Mouse (Mus musculus): ENCODE measurements at regions not wholly inside any gene's neighbourhood (a gene's known extent, or its start where the extent isn't known, plus 50 kb on each side); places are given as distances from the start of the nearest gene placed in this dataset.

DNA sequence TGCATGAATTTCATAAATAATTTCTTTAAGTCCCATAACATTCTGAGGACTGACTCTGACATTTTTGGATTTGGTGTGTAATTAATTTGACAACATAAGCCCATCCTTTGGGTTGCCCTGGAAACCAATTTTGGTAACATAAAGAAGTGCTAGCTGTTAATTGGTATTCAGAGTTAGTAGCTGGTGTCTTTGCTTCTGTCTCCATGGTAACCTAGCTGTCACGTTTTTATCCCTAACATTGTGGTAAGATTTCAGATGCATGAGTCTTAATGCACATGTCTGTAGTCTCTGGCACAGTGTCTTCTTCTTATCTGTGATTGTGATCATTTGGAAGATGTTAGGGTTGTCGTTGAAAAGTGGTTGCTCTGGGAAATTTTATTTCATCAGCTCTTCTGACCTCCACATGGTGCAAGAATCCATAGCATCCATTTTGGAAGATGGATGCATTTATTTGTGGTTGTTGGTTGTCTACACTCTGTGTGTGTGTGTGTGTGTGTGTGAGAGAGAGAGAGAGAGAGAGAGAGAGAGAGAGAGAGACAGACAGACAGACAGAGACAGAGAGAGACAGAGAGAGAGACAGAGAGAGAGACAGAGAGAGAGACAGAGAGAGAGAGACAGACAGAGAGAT is 255.1 kb downstream of the Plk2 start:
- no peak overlapping the region for H3K4me2 ChIP-seq (ENCODE audit: low read depth, severe bottlenecking)
- 62% methylated on average over 2 of the region's 2 CpGs for WGBS
- DNase-seq (ENCODE audit: low spot score), result no peak
- H3K4me1 ChIP-seq (ENCODE audit: control insufficient read depth, insufficient read depth, low read length), result no peaks in the 10 kb centered on the region
- no peaks in the 10 kb centered on the region for H3K9me3 ChIP-seq (ENCODE audit: control insufficient read depth, low read length)
- no peaks in the 10 kb centered on the region for H3K36me3 ChIP-seq (ENCODE audit: control insufficient read depth, insufficient read depth, low read length)
- no peak for ATAC-seq (ENCODE audit: insufficient number of reproducible peaks, low FRiP score, low TSS enrichment, low read depth)
- no peaks in the 10 kb centered on the region for H3K27me3 ChIP-seq (ENCODE audit: control insufficient read depth, insufficient read depth, low read length)
- no peak overlapping the region for H3K27ac ChIP-seq (replicated peaks; ENCODE audit: low read depth, low read length)
- no peak overlapping the region for H3K4me3 ChIP-seq (ENCODE audit: low read depth, low read length)
- no peak overlapping the region for H3K9ac ChIP-seq (ENCODE audit: low read length)

DNA sequence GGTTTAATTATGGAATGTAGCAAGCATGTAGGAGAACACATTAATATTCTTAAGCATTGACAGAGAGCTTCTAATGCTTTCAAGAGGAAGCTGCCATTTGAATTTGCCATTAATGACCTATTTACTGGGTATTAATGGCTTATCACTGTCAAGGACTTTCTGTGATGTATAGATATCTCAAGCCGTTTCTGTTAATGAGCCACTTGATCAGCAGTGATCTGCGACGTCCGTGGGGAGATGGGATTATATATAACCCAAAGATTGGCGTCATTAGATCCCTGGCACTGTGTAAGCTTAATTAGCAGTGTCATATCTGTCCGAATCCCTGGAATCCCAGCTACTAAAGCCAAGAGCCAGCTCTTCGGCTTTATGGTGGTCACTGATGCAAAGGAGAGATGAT is 257.4 kb downstream of the Plk2 start:
- DNase-seq (ENCODE audit: low spot score), result no peak
- no peak overlapping the region for H3K27ac ChIP-seq (replicated peaks; ENCODE audit: low read depth, low read length)
- H3K9ac ChIP-seq (ENCODE audit: low read length), result no peak overlapping the region
- H3K4me2 ChIP-seq (ENCODE audit: low read depth, severe bottlenecking), result no peak overlapping the region
- 72% methylated on average over 7 of the region's 7 CpGs for WGBS
- no peaks in the 10 kb centered on the region for H3K27me3 ChIP-seq (ENCODE audit: control insufficient read depth, insufficient read depth, low read length)
- H3K9me3 ChIP-seq (ENCODE audit: control insufficient read depth, low read length), result no peaks in the 10 kb centered on the region
- no peak overlapping the region for H3K4me3 ChIP-seq (ENCODE audit: low read depth, low read length)
- no peak for ATAC-seq (ENCODE audit: insufficient number of reproducible peaks, low FRiP score, low TSS enrichment, low read depth)
- H3K36me3 ChIP-seq (ENCODE audit: control insufficient read depth, insufficient read depth, low read length), result no peaks in the 10 kb centered on the region
- no peaks in the 10 kb centered on the region for H3K4me1 ChIP-seq (ENCODE audit: control insufficient read depth, insufficient read depth, low read length)

DNA sequence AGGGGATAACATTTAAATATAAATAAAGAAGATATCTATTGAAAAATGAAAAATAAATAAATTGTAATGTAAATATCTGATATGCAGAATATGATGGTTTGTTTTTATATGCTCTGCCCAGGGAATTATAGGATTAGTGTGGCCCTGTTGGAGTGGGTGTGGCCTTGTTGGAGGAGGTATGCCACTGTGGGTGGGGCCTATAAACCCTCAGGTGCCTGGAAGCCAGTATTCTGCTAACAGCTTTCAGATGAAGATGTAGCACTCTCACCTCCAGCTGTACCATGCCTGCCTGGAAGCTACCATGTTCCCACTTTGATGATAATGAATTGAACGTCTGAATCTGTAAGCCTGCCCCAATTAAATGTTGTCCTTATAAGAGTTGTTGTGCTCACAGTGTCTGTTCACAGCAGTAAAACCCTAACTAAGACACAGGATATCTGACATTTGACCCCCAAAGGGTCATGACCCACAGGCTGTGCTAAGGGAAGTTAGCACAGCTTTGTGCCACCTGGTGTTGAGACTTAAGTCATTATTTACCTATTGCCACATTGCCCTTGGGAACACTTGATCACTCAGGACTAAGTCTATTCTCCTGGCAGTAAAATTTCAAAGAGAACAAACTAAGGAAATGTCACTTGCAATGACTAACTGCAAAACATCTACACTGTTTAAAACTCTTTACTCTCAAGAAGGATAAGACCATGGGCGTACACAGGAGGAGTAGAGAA is 270.4 kb downstream of the Plk2 start:
- DNase-seq (ENCODE audit: low spot score) (peak; percentile 56), ATAC-seq (ENCODE audit: insufficient number of reproducible peaks, low FRiP score, low TSS enrichment, low read depth) (peak; percentile 65; the same call in 1 of the 2 replicates)
- no peak overlapping the region for H3K4me3 ChIP-seq (ENCODE audit: low read depth, low read length)
- H3K27ac ChIP-seq (replicated peaks; ENCODE audit: low read depth, low read length), result no peak overlapping the region
- H3K4me2 ChIP-seq (ENCODE audit: low read depth, severe bottlenecking), result no peak overlapping the region
- H3K36me3 ChIP-seq (ENCODE audit: control insufficient read depth, insufficient read depth, low read length), result no peaks in the 10 kb centered on the region
- no peaks in the 10 kb centered on the region for H3K9me3 ChIP-seq (ENCODE audit: control insufficient read depth, low read length)
- H3K4me1 ChIP-seq (ENCODE audit: control insufficient read depth, insufficient read depth, low read length), result peaks cover 21% of the 10 kb centered on the region
- no peak overlapping the region for H3K9ac ChIP-seq (ENCODE audit: low read length)
- H3K27me3 ChIP-seq (ENCODE audit: control insufficient read depth, insufficient read depth, low read length), result no peaks in the 10 kb centered on the region
- WGBS, result 6% methylated on average over 2 of the region's 2 CpGs

DNA sequence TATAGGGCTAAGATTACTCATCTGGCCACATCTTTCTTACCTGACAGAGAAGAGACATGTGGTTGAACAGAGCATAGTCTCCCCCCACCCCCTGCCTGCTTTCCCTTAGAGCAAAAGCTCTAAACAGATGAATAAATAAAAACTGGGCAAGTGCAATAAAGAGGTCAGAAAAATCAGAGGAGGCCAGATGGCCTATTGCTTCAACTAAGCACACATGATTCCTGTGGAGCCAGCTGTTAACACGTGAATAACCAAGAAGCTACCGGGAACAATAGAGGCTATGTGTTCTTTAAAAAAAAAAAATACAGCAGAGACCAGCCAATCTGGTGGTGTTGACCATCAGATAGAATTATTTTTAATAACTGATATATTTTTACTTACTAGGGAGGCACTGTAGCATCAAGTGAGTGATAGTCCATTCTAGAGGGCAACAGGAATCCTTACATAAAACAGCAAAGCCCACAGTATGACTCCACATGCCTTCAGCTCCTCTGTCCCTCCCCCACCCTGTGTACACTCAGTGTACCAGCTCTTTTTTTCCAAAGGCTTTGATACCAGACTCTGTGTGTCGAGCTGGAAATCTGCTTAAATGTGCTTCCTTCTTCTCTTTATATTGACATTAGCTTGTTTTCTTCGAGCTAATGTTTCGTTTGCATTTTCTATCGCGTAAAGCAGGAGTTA is 272.6 kb downstream of the Plk2 start:
- WGBS, result 53% methylated on average over 7 of the region's 7 CpGs
- DNase-seq (ENCODE audit: low spot score) (no peak), ATAC-seq (ENCODE audit: insufficient number of reproducible peaks, low FRiP score, low TSS enrichment, low read depth) (0 out of 2 replicates have a peak, but pooled peaks have one; percentile 47)
- Histone ChIP-seq H3K27ac (replicated peaks; ENCODE audit: low read depth, low read length) (no peak overlapping the region), H3K27me3 (ENCODE audit: control insufficient read depth, insufficient read depth, low read length) (no peaks in the 10 kb centered on the region), H3K4me3 (ENCODE audit: low read depth, low read length) (no peak overlapping the region), H3K4me2 (ENCODE audit: low read depth, severe bottlenecking) (no peak overlapping the region), H3K36me3 (ENCODE audit: control insufficient read depth, insufficient read depth, low read length) (no peaks in the 10 kb centered on the region), H3K4me1 (ENCODE audit: control insufficient read depth, insufficient read depth, low read length) (peaks cover 21% of the 10 kb centered on the region), H3K9ac (ENCODE audit: low read length) (no peak overlapping the region), H3K9me3 (ENCODE audit: control insufficient read depth, low read length) (no peaks in the 10 kb centered on the region)

DNA sequence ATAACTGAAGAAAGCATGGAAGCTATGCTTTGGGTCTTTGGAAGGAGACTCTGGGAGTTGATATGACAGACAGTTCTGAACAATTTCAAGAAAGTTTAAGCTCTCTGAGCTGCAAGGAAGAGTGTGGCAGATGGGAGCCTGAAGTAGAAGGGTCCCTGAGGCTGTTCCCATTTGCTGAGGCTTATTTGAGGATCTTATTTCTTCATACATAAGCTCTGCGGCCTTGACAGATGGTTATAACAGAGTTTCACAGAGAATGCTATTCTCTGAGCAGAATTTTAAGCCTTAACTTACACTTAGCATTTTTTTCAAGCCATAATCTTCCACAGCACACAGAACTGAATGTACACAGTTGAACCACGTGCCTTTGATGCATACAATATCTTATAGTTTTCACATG is 278.7 kb downstream of the Plk2 start:
- ATAC-seq (ENCODE audit: insufficient number of reproducible peaks, low FRiP score, low TSS enrichment, low read depth), result no peak
- no peak overlapping the region for H3K9ac ChIP-seq (ENCODE audit: low read length)
- DNase-seq (ENCODE audit: low spot score), result no peak
- WGBS, result 82% methylated on average over 2 of the region's 2 CpGs
- H3K27me3 ChIP-seq (ENCODE audit: control insufficient read depth, insufficient read depth, low read length), result no peaks in the 10 kb centered on the region
- no peak overlapping the region for H3K4me3 ChIP-seq (ENCODE audit: low read depth, low read length)
- no peak overlapping the region for H3K4me2 ChIP-seq (ENCODE audit: low read depth, severe bottlenecking)
- H3K4me1 ChIP-seq (ENCODE audit: control insufficient read depth, insufficient read depth, low read length), result no peaks in the 10 kb centered on the region
- H3K27ac ChIP-seq (replicated peaks; ENCODE audit: low read depth, low read length), result no peak overlapping the region
- no peaks in the 10 kb centered on the region for H3K36me3 ChIP-seq (ENCODE audit: control insufficient read depth, insufficient read depth, low read length)
- H3K9me3 ChIP-seq (ENCODE audit: control insufficient read depth, low read length), result no peaks in the 10 kb centered on the region

DNA sequence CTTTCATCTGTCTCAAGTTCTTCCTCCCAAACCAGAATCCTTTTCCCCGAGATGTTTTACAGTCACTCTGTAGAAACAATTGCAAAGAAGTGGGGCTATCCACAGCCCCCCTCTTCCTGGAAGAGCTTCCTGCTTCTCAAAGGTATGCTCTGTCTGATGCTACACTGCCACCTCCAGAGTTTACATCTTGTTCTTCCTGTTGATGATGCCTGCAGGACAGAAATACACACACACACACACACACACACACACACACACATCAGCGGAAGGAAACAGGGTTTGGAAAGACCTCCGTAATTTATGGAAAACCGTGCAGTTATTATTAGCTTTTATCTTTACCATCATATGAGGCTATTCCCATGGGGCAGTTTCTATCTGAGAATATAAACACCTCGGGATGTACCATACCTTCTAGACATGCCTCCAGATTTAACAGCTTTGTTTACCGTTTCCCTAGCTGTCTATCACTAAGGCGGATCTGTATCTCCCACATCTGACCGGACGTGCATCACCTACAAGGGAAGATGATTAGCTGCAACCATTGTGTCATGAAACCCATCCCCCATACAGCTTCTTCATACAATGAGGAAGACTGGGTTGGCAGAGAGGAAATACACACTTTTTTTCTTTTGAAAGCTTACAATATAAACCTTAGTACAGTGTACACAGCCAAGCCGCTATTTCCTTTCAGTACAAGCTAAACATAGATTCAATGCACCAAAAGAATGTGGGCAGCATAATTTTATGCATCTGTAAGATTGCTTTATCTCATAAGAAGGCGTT is 288.6 kb downstream of the Plk2 start:
- no peak for DNase-seq (ENCODE audit: low spot score)
- WGBS, result 83% methylated on average over 11 of the region's 11 CpGs
- Histone ChIP-seq H3K27ac (replicated peaks; ENCODE audit: low read depth, low read length) (no peak overlapping the region), H3K4me3 (ENCODE audit: low read depth, low read length) (no peak overlapping the region), H3K4me1 (ENCODE audit: control insufficient read depth, insufficient read depth, low read length) (no peaks in the 10 kb centered on the region), H3K9me3 (ENCODE audit: control insufficient read depth, low read length) (no peaks in the 10 kb centered on the region), H3K27me3 (ENCODE audit: control insufficient read depth, insufficient read depth, low read length) (no peaks in the 10 kb centered on the region), H3K9ac (ENCODE audit: low read length) (no peak overlapping the region), H3K36me3 (ENCODE audit: control insufficient read depth, insufficient read depth, low read length) (no peaks in the 10 kb centered on the region), H3K4me2 (ENCODE audit: low read depth, severe bottlenecking) (no peak overlapping the region)
- no peak for ATAC-seq (ENCODE audit: insufficient number of reproducible peaks, low FRiP score, low TSS enrichment, low read depth)

DNA sequence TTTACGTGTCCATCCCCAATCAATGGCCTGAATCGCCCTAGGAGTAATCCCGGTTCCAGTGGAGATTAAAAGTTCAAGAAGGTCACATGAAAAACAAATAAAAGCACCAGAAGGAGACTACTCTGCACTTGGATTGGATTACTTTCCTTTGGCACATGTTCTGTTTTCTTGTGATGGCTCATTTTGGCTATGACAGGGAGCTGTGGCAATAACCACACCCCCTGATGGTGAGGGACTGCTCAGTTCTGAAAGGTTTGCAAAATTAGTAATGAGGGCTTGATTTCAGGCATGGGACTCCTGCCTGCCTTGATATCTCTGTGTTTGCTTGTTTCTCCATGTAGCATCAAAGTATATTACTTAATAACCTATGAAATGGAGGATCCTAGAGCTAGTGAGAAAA is 293.9 kb downstream of the Plk2 start:
- no peaks in the 10 kb centered on the region for H3K27me3 ChIP-seq (ENCODE audit: control insufficient read depth, insufficient read depth, low read length)
- DNase-seq (ENCODE audit: low spot score) (no peak), ATAC-seq (ENCODE audit: insufficient number of reproducible peaks, low FRiP score, low TSS enrichment, low read depth) (no peak)
- H3K9ac ChIP-seq (ENCODE audit: low read length), result no peak overlapping the region
- H3K27ac ChIP-seq (replicated peaks; ENCODE audit: low read depth, low read length), result no peak overlapping the region
- H3K36me3 ChIP-seq (ENCODE audit: control insufficient read depth, insufficient read depth, low read length), result no peaks in the 10 kb centered on the region
- no peaks in the 10 kb centered on the region for H3K4me1 ChIP-seq (ENCODE audit: control insufficient read depth, insufficient read depth, low read length)
- H3K4me2 ChIP-seq (ENCODE audit: low read depth, severe bottlenecking), result no peak overlapping the region
- 70% methylated on average over 3 of the region's 3 CpGs for WGBS
- no peak overlapping the region for H3K4me3 ChIP-seq (ENCODE audit: low read depth, low read length)
- H3K9me3 ChIP-seq (ENCODE audit: control insufficient read depth, low read length), result no peaks in the 10 kb centered on the region

DNA sequence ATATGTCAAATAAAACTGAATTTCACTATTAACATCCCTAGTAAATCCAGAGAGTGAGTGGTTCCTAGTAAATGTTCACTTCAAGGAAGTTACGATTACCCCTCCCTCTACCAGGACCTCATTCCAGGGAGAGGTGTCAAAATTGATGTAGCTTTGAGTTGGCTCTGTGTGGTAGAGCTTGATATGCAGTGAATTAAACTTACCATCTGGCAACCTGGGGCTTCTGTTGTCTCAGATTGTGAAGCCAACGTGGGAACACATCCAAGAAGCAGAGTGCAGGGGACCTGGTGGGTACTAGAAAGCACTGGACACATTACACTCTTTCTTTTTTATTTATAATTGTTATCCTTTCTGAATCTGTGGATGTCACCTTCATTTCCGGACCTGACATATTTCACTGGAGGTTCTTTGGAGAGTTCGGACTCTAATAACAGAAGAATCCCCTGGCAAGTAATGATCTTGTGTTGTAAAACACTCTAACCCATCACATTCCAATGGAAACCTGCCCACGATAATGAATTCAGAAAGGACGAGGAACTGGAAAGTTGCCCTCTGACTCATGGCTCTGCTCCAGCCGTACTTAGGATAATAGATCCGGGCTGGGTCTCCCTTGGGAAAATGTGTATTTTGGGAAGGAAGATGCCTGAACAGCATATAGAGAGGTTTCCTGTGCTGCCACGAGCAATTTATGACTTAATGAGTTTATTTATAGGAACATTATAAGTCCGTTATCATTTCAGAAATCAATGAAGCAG is 295.8 kb downstream of the Plk2 start:
- DNase-seq (ENCODE audit: low spot score) (no peak), ATAC-seq (ENCODE audit: insufficient number of reproducible peaks, low FRiP score, low TSS enrichment, low read depth) (no peak)
- Histone ChIP-seq H3K4me2 (ENCODE audit: low read depth, severe bottlenecking) (no peak overlapping the region), H3K36me3 (ENCODE audit: control insufficient read depth, insufficient read depth, low read length) (no peaks in the 10 kb centered on the region), H3K9ac (ENCODE audit: low read length) (no peak overlapping the region), H3K27ac (replicated peaks; ENCODE audit: low read depth, low read length) (no peak overlapping the region), H3K4me3 (ENCODE audit: low read depth, low read length) (no peak overlapping the region), H3K4me1 (ENCODE audit: control insufficient read depth, insufficient read depth, low read length) (no peaks in the 10 kb centered on the region), H3K27me3 (ENCODE audit: control insufficient read depth, insufficient read depth, low read length) (no peaks in the 10 kb centered on the region), H3K9me3 (ENCODE audit: control insufficient read depth, low read length) (no peaks in the 10 kb centered on the region)
- 73% methylated on average over 10 of the region's 10 CpGs for WGBS
